Mouse (Mus musculus) ZHBTc4 (cell line): ENCODE data around the gene Wdcp.
A peak's percentile ranks its signal among the peaks of the same experiment; 100 is the strongest.
"Not testable (repeated sequence)": the region's sequence is repeated elsewhere in the genome, so short reads cannot be mapped to it uniquely, and the experiment has no call there.

ENCODE experiments used
- DNase-seq: peaks from one replicate; pipeline ENCODE4 v3.0.0-alpha.2; 2011; ENCODE audit warnings: low read depth, low spot score

Wdcp gene

DNA sequence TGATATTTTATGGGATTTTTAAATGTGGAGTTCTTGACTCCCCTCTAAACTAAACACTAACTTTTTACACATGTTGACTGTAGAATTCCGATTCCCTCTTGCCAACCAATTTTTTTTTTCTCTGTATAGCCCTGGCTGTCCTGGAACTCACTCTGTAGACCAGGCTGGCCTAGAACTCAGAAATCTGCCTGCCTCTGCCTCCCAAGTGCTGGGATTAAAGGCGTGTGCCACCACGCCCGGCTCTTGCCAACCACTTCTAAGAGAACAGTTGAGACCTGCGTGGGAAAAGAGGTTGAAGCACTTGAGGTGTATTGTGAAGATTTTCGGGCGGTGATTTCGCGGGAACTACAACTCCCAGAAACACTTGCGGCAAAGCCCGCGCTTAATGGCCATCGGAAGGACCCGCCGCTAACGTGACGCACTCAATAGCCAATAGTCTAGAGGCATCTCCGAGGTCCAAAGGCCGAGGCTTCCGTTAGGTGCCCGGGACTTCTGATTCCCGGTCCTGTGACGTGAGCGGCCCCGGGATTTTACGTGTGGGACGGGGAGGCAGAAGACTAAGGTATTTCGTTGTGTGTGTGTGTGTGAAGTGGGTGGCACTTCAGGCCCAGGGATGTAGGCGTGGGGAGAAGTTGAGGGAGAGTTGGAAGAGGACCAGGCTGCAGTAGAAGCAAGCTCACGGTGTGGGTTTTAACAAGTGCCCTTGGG is at the start of gene Wdcp:
Gene Wdcp, plus strand, starts transcription at position 414 of the 708 bp plus-strand sequence.
- DNase-seq: peak; percentile 96

DNA sequence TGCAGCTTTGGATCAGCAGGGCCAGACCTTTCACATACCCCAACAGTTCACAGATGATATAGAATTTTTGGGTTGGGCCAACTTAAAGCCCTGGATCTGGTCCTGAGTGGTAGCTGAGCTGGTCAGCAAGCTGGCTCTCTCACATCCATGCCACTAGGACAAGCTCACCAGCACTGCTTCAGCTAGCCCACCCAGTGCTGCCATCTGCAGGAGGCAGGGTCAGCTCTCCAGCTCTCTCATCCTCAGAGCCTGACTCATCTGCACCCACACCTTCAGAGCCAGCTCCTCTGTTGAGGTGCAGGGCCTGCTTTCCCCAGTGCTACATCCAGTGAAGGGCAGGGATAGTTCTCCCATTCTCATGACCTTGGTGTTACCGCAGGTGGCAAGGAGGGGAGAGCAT is 49.4 kb upstream of the Wdcp start:
- DNase-seq: peak; percentile 26

DNA sequence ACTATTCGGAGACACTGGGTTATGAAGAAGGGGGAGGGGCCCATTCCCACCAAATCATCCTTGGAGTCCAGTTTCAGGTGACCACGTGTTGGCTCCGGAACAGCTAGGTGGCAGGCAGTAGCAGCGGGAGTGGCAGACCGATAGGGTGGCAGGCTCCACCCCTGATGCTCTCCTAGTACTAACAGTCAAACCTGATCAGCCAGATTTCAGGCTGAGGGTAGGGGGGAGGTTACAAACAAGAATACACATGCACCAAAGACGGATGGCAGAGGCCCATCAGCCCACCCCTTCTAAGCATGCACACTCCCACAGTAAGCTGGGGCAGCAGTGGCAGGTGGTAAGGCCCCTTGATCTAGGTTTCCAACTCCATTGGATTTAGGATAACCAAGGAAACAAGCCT is 45.6 kb upstream of the Wdcp start:
- DNase-seq: not testable (repeated sequence)

DNA sequence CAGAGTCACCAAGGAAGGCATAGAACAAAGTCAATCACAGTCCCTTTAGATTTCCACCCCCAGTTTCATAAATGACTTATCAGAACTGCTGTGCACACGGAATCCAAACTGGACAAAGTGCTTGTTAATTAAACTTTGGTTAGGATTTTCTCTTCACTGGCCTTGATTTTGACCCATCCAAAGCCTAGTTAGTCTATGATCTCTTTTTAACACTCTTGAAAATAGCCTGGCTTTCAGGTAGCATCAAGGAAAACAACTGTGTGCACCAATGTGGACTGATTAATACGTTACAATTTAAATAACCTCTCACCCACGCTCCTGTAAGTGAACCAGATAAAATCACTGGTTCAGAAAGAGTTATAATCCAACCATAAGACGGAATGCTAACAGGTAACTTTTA is 32.1 kb upstream of the Wdcp start:
- no peak for DNase-seq

DNA sequence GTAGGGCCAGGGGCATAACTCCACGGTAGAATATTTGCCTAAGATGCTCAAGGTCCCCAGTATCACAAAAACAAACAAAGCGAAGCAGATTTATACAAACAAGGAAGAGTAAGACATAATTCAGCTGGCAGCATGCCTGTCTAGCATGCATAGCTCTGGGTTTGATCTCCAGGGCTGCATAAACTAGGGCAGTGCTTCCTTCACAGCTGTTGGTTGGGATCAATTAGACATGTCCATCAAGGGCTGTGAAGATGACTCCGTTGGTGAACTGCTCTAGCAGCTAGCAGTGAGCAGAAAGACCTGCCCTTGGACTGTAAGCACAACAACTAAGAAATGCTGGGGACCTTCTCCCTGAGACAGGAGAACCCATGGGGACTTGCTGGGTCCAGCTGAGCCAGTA is 31.4 kb upstream of the Wdcp start:
- no peak for DNase-seq

DNA sequence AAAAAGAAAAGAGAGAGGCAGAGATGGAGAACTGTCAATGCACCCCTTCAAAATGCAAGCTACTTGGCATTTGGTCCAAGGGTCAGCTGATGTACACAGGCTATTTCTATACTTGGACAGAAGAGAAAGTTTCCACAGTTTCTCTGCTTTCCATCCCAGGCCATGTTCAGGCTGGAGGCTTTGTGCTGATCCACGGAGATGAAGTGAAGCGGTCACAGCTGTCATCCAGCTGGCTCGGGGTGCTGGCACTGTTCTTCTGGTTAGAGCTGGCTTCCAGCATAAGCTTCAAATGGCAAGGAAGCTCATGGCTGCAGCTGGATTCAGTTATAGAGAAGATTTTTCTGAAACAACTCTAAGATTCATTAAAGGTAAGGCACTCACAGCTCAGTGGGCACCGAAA is 29.5 kb upstream of the Wdcp start:
- no peak for DNase-seq

DNA sequence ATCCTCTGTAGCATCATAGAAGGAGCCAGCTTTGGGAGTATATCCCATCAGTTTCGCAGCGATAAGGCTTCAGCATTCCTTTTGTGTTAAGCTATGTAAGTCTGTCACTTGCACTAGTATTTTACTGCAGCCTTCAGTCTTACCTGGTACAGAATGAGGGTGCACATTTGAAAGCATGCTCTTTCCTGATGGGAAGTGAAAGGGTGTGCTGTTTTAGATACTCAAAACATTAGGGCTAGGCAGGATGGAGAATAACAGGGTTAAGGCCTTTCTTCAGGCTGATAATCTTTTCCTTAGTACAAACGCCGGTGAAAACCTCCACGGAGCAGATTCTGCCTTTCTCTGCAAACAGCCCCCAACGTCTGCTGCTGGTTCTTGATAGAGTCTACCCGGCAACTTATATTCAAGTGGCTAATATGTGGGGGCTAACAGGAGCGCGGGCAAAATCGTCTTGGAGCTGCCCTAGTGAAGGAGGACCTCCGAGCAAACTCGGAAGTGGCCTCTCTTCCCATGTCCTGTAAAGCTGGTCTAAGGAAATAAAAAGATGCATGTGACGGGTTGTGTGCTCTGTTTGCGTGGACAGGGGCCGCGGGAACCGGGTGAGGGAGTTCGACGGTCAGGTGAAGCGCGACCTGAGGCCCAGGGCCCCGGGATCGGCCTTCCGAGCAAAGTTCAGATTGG is 26.3 kb upstream of the Wdcp start:
- no peak for DNase-seq

DNA sequence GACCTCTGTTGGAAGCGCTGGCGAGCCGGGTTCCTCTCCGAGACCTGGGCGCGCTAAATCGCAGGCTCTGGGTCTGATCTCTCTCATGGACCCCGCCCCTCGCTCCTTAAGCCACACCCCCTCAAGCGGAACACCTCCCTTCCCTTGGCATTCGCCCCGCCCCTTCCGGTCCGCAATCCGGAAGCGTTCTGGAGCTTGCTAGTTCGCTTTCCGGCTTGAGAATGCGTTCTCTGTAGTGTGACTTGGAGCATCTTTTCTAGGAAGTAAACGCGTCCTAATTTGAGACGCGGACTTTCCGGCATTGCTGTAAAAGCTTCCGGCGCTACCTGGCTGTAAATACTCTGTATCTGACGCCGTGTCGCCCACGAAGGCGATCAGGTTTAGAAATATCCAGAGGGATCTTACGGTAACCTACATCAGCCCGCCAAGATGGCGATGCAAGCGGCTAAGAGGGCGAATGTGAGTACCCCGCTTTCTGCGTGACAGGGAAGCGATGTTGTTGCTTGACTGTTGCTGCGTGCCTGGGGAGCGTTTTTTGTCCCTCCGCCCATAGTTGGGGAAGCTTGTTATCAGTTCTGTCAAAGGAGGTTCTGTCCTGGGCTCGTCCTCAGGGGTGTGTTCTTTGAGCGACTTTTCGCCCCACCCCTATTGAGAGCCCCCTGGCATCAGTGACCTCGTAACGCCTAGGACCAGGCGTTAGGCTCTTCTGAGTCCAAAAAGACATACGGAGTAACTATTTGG is 25.6 kb upstream of the Wdcp start, which contains the start of gene Sf3b6:
Gene Sf3b6, plus strand, starts transcription at position 184 of the 741 bp plus-strand sequence.
- peak; percentile 99 for DNase-seq

DNA sequence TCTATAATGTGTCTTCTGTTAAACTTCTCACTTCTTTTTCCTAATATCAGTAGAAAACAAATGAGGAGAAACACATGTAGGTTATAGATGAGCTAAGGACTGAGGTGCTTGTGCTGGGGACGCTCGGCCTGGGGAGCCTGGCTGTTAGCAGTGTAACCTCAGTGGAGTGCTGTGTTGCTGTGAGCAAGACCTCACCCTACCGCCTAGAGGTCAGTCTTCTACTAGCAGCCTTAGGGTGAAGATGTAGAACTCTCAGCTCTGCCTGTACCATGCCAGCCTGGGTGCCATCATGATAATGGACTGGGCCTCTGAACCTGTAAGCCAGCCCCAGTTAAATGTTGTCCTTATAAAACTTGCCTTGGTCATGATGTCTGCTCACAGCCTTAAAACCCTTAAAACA is 15.8 kb upstream of the Wdcp start:
- peak; percentile 36 for DNase-seq

DNA sequence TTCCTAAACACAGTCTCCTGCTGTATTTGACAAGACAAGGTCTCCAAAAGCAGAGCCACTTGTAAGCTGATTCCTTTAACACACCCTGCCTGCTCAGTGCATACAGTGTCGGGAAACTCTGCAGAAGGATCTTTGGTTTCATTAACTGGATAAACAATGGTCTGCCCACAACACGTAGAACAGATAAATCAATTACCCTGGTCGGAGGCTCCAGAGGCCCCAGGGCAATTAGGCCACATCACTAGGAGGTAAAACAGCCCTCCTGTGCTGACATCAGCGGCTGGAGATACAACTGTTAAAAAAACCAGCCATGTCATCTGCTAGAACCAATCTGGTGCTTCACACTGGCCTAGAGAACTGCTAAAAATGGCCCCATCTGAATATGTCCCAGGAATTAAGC is 6.1 kb upstream of the Wdcp start:
- DNase-seq: no peak

DNA sequence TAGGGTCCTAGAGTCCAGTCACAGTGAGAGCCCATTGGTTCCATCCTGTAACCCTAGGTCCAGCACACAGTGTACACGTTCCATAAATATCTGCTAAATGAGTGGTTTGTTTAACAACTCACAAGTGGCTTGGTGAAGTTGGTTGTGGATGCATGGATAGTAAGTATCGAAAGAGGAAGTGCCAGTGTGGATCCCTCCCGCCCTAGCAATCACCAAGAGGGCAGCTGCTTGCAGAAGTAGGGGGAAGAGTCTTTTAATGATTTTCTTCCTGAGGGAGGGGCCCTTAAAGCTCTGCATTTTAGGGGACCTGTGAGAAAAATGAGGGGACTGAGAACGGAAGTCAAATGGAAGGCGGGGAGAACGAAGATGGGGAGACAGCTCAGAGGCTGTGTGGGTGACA is 3.1 kb upstream of the Wdcp start:
- DNase-seq: no peak

DNA sequence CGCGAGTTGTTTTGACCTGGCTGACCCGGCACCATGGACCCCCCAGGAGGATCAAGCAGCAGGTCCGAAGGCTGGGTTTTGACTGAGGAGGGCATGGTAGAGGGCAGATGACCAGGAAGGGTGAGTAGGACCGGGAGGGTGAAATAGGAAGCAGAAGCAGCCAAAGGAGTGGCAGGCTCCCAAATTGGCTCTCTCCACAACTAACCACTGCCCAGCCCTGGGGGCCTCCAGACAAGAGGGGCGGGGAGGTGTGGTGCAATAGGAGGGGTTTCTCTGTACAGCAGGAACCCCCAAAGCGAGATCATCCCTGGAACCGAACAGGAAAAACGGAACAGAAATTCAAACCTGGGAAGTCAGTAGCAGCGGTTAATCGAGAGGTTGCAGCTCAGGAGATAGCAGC is 2.4 kb upstream of the Wdcp start:
- DNase-seq: no peak

DNA sequence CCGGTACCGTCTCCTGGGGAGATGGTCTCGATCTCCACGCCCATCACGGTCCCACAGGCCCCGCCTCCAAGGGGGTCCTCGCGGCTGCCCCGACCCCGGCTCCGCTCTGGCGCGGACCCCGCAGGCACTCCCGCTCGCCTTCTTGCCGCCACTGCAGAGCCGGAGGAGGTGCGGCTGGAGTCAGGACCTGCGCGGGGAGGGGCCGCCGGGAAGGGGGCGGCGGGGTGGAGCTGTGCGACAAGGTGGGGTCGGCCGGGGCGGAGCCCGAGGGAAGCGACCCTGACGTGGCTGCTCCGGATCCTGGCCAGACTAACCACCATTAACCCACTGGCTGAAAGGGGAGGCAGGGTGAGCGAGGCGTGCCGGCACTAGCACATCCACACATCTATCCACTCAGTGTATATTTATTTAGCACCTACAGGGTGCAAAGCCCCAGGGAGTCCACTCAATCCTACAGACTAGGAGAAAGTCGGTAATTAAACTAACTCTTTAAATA is 1.7 kb upstream of the Wdcp start, which contains the start of gene Fkbp1b:
Gene Fkbp1b, minus strand, starts transcription at position 200 of the 496 bp plus-strand sequence.
- DNase-seq: peak; percentile 90

DNA sequence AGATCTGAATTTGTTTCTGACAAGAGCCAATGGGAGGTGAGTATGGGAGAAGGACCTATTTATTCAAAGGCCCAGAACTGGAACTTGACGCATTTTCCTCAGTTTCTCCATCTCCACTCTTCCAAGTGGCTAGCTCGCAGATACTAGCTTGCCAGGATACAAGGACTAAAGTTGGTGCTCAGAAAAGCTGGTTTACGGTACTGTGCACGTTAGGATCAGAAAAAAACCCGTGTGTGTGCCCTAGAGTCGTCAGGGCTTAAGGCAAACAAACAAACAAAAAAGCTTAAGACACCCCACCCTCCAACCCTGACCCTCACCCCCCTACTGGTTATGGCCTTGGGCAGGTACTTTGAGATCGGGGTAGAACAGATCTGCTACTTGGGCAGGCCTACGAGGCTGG is 647 bp upstream of the Wdcp start:
- DNase-seq: no peak

DNA sequence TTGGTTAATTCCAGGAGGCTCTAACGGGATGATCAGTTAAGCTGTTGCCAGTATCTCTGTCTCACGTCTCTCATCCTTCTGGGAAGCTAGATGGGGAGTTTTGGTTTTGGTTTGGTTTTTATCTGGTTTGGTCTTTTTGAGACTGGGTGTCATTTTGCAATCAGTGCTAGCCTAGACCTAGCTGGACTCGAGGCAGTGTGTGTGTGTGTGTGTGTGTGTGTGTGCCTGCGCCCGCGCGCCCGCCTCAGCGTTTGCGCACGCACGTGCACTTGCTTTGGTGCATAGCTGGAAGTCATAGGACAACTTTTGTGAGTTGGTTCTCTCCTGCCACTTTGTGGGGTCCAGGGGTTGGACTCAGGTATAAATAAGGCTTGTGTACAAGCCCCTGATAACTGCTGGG is 638 bp downstream of the Wdcp start:
- DNase-seq: peak; percentile 57

DNA sequence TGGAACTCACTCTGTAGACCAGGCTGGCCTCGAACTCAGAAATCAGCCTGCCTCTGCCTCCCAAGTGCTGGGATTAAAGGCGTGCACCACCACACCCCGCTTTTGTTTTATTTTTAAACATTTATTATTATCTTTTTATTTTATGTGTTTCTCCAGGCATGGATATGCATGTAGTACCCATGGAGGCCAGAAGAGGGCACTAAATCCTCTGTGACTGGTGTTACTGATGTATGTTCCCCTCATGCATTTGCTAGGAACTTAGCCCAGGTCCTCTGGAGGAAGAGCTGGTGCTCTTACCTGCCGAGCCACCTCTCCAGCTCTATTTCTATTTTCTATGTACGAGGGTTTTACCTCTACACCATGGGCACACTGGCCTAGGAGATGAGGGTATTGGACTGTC is 13.1 kb downstream of the Wdcp start:
- peak; percentile 77 for DNase-seq

DNA sequence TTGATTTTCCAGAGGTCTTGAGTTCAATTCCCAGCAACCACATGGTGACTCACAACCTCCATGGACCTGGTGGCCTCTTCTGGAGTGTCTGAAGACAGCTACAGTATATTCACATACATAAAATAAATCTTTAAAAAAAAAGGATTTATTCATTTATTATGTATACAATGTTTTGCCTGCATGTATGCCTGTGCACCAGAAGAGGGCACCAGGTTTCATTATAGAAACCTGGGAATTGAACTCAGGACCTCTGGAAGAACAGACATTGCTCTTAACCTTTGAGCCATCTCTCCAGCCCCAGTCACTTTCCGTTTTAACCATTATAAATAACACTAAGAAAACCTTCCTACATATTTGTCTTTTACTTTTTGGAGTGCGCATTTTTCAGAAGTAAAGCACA is 13.7 kb downstream of the Wdcp start:
- DNase-seq: no peak

DNA sequence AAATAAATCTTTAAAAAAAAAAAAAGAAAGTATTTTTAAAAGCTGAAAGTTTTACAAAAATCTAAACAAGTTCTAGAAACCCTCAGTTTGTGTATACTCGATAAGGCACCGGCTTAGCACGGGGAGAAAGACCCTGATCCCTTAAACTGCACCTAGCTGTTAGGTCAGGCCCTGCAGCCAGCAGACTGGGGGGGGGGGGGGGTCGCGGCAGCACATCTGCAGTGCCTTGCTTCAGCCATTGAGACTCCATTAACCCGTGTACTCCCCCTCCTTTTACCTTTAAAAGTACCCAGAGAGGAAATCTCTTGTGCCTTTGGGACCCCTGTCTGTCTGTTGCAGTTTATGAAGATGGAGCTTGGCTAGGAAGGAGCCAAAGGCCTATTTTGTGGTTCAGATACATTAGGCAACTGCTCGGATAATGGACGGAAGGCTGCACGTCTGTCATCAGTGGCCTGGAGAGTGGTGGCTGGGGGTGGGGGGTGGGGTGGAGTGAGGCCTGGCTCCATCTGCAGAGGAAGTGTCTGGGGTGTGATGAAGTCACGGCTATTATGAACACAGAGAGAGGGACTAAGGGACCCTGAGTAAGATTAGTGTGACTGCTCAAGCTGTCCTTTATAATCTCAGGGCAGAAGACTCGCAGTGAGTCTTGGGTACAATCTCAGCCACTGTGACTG is 16.3 kb downstream of the Wdcp start:
- no peak for DNase-seq

DNA sequence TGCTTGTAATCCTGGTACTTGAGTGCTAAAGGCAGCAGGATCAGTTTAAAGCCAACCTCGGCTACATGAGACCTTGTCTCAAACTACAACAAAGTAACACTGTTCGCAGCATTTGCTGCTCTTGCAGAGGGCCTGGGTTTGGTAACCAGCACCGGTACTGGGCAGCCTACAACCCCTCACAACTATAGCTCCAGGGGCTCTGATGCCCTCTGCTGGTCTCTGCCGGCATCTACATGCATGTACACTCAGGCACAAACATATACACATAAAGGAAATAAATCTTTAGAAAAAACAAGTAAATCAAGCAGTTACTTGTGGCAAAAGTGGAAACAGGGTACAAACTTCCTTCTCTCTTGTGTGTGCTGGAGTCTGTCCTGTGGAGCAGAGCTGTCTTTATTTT is 19.6 kb downstream of the Wdcp start:
- peak; percentile 72 for DNase-seq

DNA sequence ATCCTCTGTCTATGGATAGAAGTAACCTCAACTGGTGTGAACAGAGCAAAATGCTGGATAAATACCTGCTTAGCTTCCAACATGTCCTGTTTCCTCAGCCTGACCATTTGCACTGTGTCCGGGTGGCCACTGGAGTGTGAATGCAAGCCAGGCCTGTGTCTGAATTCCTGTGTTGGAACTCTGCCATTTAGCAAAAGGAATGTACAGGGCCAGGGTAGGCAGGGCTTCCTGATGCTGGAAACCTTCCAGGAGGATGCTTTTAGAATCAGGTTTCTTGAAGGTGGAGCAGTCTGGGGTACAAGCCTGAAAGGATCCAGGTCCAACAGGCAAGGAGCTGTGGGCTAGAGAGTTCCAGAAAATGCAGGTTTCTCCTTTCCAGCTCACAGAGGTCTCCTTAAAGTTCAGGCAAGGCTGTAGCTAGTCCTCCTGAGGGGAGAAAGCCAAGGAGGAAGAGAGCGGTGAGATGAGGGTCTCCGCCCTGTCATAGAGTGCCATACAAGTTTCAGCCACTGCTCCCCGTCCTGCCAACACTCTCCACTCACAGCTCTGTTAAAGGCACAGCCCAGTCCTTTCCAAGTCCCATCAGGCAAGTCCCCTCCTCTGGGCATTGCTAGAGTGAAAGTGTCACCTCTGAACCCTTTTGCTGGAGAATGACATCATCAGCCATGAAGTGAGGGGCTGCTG is 20.7 kb downstream of the Wdcp start:
- no peak for DNase-seq

DNA sequence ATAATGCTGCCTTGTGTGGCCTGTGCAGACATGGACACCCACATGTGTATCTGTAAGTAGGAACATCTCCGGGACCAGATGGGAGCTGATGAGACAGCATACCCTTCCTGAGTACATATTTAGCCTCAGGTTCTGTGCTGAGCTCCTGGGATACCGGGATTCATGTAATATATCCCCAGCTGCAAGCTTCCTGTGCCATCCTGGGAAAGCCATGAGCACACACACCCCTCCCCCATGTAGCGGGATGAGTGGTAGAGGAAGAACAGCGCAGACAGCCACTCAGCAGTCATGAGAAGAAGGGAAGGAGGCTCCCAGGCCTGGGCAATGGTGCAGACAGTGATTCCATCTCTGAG is 21.2 kb downstream of the Wdcp start:
- DNase-seq: no peak
